Mouse (Mus musculus): ENCODE results near the gene Ptrh2. TPM values are rescaled to one million over a fixed set of nuclear protein-coding genes. Genes with fewer than 3 reads are reported as not detected.

Gene Ptrh2
- polyA plus RNA-seq (2012; rRNA removed): 8.0 and 8.2 TPM in 2 replicates

DNA sequence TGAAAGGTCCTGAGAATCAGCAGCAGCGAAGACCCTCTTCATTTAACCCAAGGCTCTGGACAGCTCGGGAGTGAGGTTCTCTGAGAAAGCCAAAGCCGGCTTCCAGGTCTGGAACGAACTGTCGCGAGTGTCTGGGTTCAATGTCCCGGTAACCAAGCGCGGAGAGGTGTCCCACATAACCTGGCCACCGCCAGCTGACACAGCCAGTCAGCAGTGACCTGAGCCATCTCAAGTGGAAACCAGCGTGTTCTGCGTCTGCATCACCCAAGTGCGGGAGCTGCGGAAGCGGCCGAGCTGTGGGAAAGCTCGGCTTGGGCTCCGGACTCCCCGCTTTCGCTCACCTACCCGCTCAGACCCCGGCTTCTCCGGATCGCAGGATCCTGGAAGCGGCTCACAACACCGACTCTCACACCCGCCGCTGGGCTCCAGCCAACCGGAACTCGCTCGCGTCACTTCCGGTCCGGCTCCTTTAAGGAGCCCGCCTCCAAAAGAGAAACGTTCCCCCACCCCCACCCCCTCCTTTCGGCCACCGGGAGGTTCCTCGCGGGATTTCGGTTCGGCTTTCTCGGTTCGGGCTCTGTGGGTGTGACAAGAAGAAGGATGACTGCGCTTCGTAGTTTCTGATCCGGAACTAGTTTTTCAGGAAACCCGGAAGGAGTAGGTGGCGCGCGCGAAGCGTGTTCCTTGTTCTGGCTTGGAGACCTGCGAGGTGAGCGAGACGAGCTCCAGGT lies at the start of gene Ptrh2, which contains the start of gene Vmp1:
Gene Ptrh2, plus strand, starts transcription at position 591 of the 731 bp plus-strand sequence.
Gene Vmp1, minus strand, starts transcription at position 442 of the 731 bp plus-strand sequence.
- Histone ChIP-seq H3K4me3 (ENCODE audit: insufficient read depth, low read length) (peak within 1 kb of the TSS; percentile 88), H3K27ac (ENCODE audit: insufficient read depth, low read length) (no peak within 1 kb of the TSS; the same call in 1 of the 2 replicates)

GRCm38 (mm10) chr11:86634396-86634795 lies 49.4 kb upstream of the Ptrh2 start:
- H3K27ac ChIP-seq (ENCODE audit: insufficient read depth, low read length): no peak overlapping the region
- H3K4me1 ChIP-seq (ENCODE audit: control insufficient read depth, insufficient read depth, low read length): no peaks in the 10 kb centered on the region
- no peak for TF ChIP-seq CTCF (IDR thresholded peaks at IDR 0.05; ENCODE audit: extremely low read depth, insufficient read depth, low read length)
- no peak for TF ChIP-seq POLR2A (IDR thresholded peaks at IDR 0.05; ENCODE audit: extremely low read depth, insufficient read depth, low read length)
- no peak overlapping the region for H3K4me3 ChIP-seq (ENCODE audit: insufficient read depth, low read length)

More for the DNA sequence above, at the start of gene Ptrh2, which contains the start of gene Vmp1:
- H3K4me1 ChIP-seq (ENCODE audit: control insufficient read depth, insufficient read depth, low read length): peaks cover 3% of the 10 kb centered on the region
- TF ChIP-seq POLR2A (IDR thresholded peaks at IDR 0.05; ENCODE audit: extremely low read depth, insufficient read depth, low read length): peak; percentile 30; the same call in 1 of the 2 replicates
- no peak for TF ChIP-seq CTCF (IDR thresholded peaks at IDR 0.05; ENCODE audit: extremely low read depth, insufficient read depth, low read length)

DNA sequence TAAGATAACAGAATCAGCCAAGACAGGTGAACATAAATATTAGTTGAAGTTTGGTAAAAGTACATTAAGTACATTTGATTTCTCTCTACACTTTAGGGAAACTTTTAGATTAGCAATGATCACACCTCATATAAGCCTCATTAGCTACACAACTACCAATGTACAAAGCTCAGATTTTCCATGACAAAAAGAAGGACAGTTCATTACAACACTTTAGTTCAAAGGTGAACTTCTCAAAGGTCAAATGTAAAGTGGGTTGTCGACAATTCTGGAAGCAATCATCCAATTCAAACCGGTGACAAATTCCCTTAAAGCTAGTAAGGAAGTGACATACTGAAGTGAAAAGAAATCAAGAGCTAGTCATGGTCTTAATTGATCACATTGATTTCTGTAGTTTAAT lies 46.1 kb upstream of the Ptrh2 start:
- Histone ChIP-seq H3K4me3 (ENCODE audit: insufficient read depth, low read length) (no peak overlapping the region), H3K4me1 (ENCODE audit: control insufficient read depth, insufficient read depth, low read length) (no peaks in the 10 kb centered on the region), H3K27ac (ENCODE audit: insufficient read depth, low read length) (no peak overlapping the region)
- TF ChIP-seq CTCF (IDR thresholded peaks at IDR 0.05; ENCODE audit: extremely low read depth, insufficient read depth, low read length) (no peak), POLR2A (IDR thresholded peaks at IDR 0.05; ENCODE audit: extremely low read depth, insufficient read depth, low read length) (no peak)

DNA sequence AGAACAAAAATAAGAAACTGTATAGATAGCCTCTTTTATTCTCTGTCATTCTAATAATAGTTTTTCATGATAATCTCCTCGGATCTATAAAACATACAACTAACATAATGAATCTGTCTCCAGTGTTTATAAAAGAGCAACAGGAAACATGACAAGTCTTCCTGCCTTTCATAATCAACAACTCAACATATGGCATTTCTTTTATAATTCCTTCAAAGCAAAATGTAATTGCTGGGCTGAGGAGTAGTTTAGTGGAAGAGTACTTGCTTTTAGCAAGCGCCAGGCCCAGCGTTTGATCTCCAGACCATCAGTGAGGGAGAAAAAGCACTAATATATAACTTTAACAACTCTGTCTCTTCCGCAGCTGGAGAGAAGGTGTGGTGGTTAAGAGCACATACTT lies 42.1 kb upstream of the Ptrh2 start:
- TF ChIP-seq CTCF (IDR thresholded peaks at IDR 0.05; ENCODE audit: extremely low read depth, insufficient read depth, low read length) (no peak), POLR2A (IDR thresholded peaks at IDR 0.05; ENCODE audit: extremely low read depth, insufficient read depth, low read length) (no peak)
- Histone ChIP-seq H3K4me3 (ENCODE audit: insufficient read depth, low read length) (no peak overlapping the region), H3K4me1 (ENCODE audit: control insufficient read depth, insufficient read depth, low read length) (no peaks in the 10 kb centered on the region; the same call in 1 of the 2 replicates), H3K27ac (ENCODE audit: insufficient read depth, low read length) (no peak overlapping the region)

- Histone ChIP-seq H3K4me3 (ENCODE audit: insufficient read depth, low read length) (no peak overlapping the region), H3K4me1 (ENCODE audit: control insufficient read depth, insufficient read depth, low read length) (no peaks in the 10 kb centered on the region; the same call in none of the 2 replicates), H3K27ac (ENCODE audit: insufficient read depth, low read length) (no peak overlapping the region)
- TF ChIP-seq POLR2A (IDR thresholded peaks at IDR 0.05; ENCODE audit: extremely low read depth, insufficient read depth, low read length): no peak
- TF ChIP-seq CTCF (IDR thresholded peaks at IDR 0.05; ENCODE audit: extremely low read depth, insufficient read depth, low read length): no peak
These were observed 39.2 kb upstream of the Ptrh2 start for GRCm38 (mm10) chr11:86644553-86644952.

GRCm38 (mm10) chr11:86646136-86646834 lies 37.5 kb upstream of the Ptrh2 start:
- Histone ChIP-seq H3K27ac (ENCODE audit: insufficient read depth, low read length) (no peak overlapping the region), H3K4me3 (ENCODE audit: insufficient read depth, low read length) (no peak overlapping the region), H3K4me1 (ENCODE audit: control insufficient read depth, insufficient read depth, low read length) (no peaks in the 10 kb centered on the region; the same call in none of the 2 replicates)
- TF ChIP-seq POLR2A (IDR thresholded peaks at IDR 0.05; ENCODE audit: extremely low read depth, insufficient read depth, low read length) (no peak), CTCF (IDR thresholded peaks at IDR 0.05; ENCODE audit: extremely low read depth, insufficient read depth, low read length) (no peak)

- no peaks in the 10 kb centered on the region; the same call in none of the 2 replicates for H3K4me1 ChIP-seq (ENCODE audit: control insufficient read depth, insufficient read depth, low read length)
- H3K4me3 ChIP-seq (ENCODE audit: insufficient read depth, low read length): no peak overlapping the region
- TF ChIP-seq POLR2A (IDR thresholded peaks at IDR 0.05; ENCODE audit: extremely low read depth, insufficient read depth, low read length) (no peak), CTCF (IDR thresholded peaks at IDR 0.05; ENCODE audit: extremely low read depth, insufficient read depth, low read length) (no peak)
- no peak overlapping the region for H3K27ac ChIP-seq (ENCODE audit: insufficient read depth, low read length)
These were observed 36.8 kb upstream of the Ptrh2 start for GRCm38 (mm10) chr11:86646885-86647459.

- TF ChIP-seq CTCF (IDR thresholded peaks at IDR 0.05; ENCODE audit: extremely low read depth, insufficient read depth, low read length) (no peak), POLR2A (IDR thresholded peaks at IDR 0.05; ENCODE audit: extremely low read depth, insufficient read depth, low read length) (no peak)
- Histone ChIP-seq H3K4me1 (ENCODE audit: control insufficient read depth, insufficient read depth, low read length) (no peaks in the 10 kb centered on the region; the same call in none of the 2 replicates), H3K27ac (ENCODE audit: insufficient read depth, low read length) (no peak overlapping the region), H3K4me3 (ENCODE audit: insufficient read depth, low read length) (no peak overlapping the region)
These were observed 35.9 kb upstream of the Ptrh2 start for GRCm38 (mm10) chr11:86647706-86648447.

- H3K4me1 ChIP-seq (ENCODE audit: control insufficient read depth, insufficient read depth, low read length): no peaks in the 10 kb centered on the region; the same call in none of the 2 replicates
- TF ChIP-seq CTCF (IDR thresholded peaks at IDR 0.05; ENCODE audit: extremely low read depth, insufficient read depth, low read length) (no peak), POLR2A (IDR thresholded peaks at IDR 0.05; ENCODE audit: extremely low read depth, insufficient read depth, low read length) (no peak)
- no peak overlapping the region for H3K4me3 ChIP-seq (ENCODE audit: insufficient read depth, low read length)
- H3K27ac ChIP-seq (ENCODE audit: insufficient read depth, low read length): no peak overlapping the region
These were observed 34.2 kb upstream of the Ptrh2 start for GRCm38 (mm10) chr11:86649542-86649941.

All from cortical plate, adult 2 months (tissue).